Mouse (Mus musculus) limb, embryonic 15.5 days (tissue): ENCODE measurements around the gene Ctnna3. TPM values are rescaled to one million over a fixed set of nuclear protein-coding genes. Genes with fewer than 3 reads are reported as not detected.
"Not testable (repeated sequence)": the region's sequence is repeated elsewhere in the genome, so short reads cannot be mapped to it uniquely, and the experiment has no call there.

ENCODE experiments used
- ATAC-seq: fragments of 200-750 bp; cut with Nextera tagmentation; 2 replicates; pipeline ENCODE4 v1.8.0; 2017; ENCODE audit warnings: low read depth, moderate TSS enrichment; ENCODE audit not compliant: insufficient number of reproducible peaks, low FRiP score, low TSS enrichment
- H3K27ac ChIP-seq: fragments of 300-500 bp; sonication (generic); 2 replicates; pipeline ENCODE4 v1.5.1; 2015; ENCODE audit warnings: moderate library complexity, mild to moderate bottlenecking, inconsistent platforms
- H3K27me3 ChIP-seq: fragments of 300-500 bp; sonication (generic); 2 replicates; pipeline ENCODE4 v1.6.1; 2015; ENCODE audit warnings: inconsistent platforms
- H3K36me3 ChIP-seq: fragments of 300-500 bp; sonication (generic); 2 replicates; pipeline ENCODE4 v1.6.1; 2015; ENCODE audit warnings: inconsistent platforms
- H3K4me1 ChIP-seq: fragments of 300-500 bp; sonication (generic); 2 replicates; pipeline ENCODE4 v1.6.1; 2015; ENCODE audit warnings: inconsistent platforms
- H3K4me2 ChIP-seq: fragments of 300-500 bp; sonication (generic); 2 replicates; pipeline ENCODE4 v1.6.1; 2015; ENCODE audit warnings: mild to moderate bottlenecking, inconsistent platforms
- H3K4me3 ChIP-seq: fragments of 300-500 bp; sonication (generic); 2 replicates; pipeline ENCODE4 v1.5.1; 2015; ENCODE audit warnings: mild to moderate bottlenecking, inconsistent platforms
- H3K9ac ChIP-seq: fragments of 300-500 bp; sonication (generic); 2 replicates; pipeline ENCODE4 v1.6.1; 2015; ENCODE audit warnings: inconsistent platforms
- H3K9me3 ChIP-seq: fragments of 300-500 bp; sonication (generic); 2 replicates; pipeline ENCODE4 v1.6.1; 2016; ENCODE audit warnings: inconsistent platforms
- WGBS: fragments of 180-500 bp; shearing (Covaris S2); methylation state at CpG from one replicate; pipeline ENCODE4 v1.1.7; 2015; 5-methylcytosine and 5-hydroxymethylcytosine counted together
- polyA plus RNA-seq: library from polyadenylated mRNA; unstranded; fragments of >200 nt; fragmentation: Nextera tagmentation; extraction: Ambion mirVana; gene quantifications from 2 replicates; pipeline ENCODE4 v1.2.1, GENCODE M21; 2015

The Ctnna3 gene
- polyA plus RNA-seq, 1 experiment from 2014 or later, result 0.95 TPM

GRCm38 (mm10) chr10:63428243-63429022, 1.5 kb upstream of the Ctnna3 start:
- no peaks in the 10 kb centered on the region for H3K4me1 ChIP-seq
- H3K27me3 ChIP-seq, result no peaks in the 10 kb centered on the region
- WGBS, result 21% methylated on average over 19 of the region's 19 CpGs
- H3K4me2 ChIP-seq, result peak overlapping the region; percentile 78
- H3K9ac ChIP-seq, result peak overlapping the region; percentile 27
- peak overlapping the region; percentile 89 for H3K4me3 ChIP-seq
- H3K27ac ChIP-seq, result peak overlapping the region; percentile 65
- no peak for ATAC-seq
- no peaks in the 10 kb centered on the region for H3K36me3 ChIP-seq
- no peaks in the 10 kb centered on the region for H3K9me3 ChIP-seq

GRCm38 (mm10) chr10:63429023-63429340, 916 bp upstream of the Ctnna3 start:
- H3K4me3 ChIP-seq, result peak overlapping the region; percentile 89
- ATAC-seq, result no peak
- no peaks in the 10 kb centered on the region for H3K36me3 ChIP-seq
- H3K4me2 ChIP-seq, result peak overlapping the region; percentile 78
- no peaks in the 10 kb centered on the region for H3K9me3 ChIP-seq
- peak overlapping the region; percentile 65 for H3K27ac ChIP-seq
- peak overlapping the region; percentile 27 for H3K9ac ChIP-seq
- no peaks in the 10 kb centered on the region for H3K27me3 ChIP-seq
- WGBS, result under 1% methylated on average over 11 of the region's 11 CpGs
- no peaks in the 10 kb centered on the region for H3K4me1 ChIP-seq

GRCm38 (mm10) chr10:63429380-63429779, 518 bp upstream of the Ctnna3 start:
- Histone ChIP-seq H3K9ac (peak overlapping the region; percentile 75), H3K36me3 (no peaks in the 10 kb centered on the region), H3K4me2 (peak overlapping the region; percentile 78), H3K4me1 (no peaks in the 10 kb centered on the region), H3K9me3 (no peaks in the 10 kb centered on the region), H3K27ac (peak overlapping the region; percentile 91), H3K4me3 (peak overlapping the region; percentile 89), H3K27me3 (no peaks in the 10 kb centered on the region)
- WGBS, result under 1% methylated on average over 34 of the region's 34 CpGs
- peak; percentile 91 for ATAC-seq

- Histone ChIP-seq H3K4me3 (no peak overlapping the region), H3K27ac (no peak overlapping the region), H3K4me1 (no peaks in the 10 kb centered on the region), H3K4me2 (no peak overlapping the region), H3K9ac (no peak overlapping the region), H3K9me3 (no peaks in the 10 kb centered on the region), H3K36me3 (no peaks in the 10 kb centered on the region), H3K27me3 (no peaks in the 10 kb centered on the region)
- 91% methylated on average over 7 of the region's 7 CpGs for WGBS
- ATAC-seq, result no peak
Observed at GRCm38 (mm10) chr10:63431221-63431736, 1.4 kb downstream of the Ctnna3 start.

GRCm38 (mm10) chr10:63432099-63432498, 2.2 kb downstream of the Ctnna3 start:
- Histone ChIP-seq H3K9ac (no peak overlapping the region), H3K9me3 (no peaks in the 10 kb centered on the region), H3K27ac (no peak overlapping the region), H3K4me2 (no peak overlapping the region), H3K4me1 (no peaks in the 10 kb centered on the region), H3K27me3 (no peaks in the 10 kb centered on the region), H3K4me3 (no peak overlapping the region), H3K36me3 (no peaks in the 10 kb centered on the region)
- ATAC-seq, result no peak
- 87% methylated on average over 8 of the region's 8 CpGs for WGBS

GRCm38 (mm10) chr10:63432887-63433286, 3.0 kb downstream of the Ctnna3 start:
- WGBS, result 76% methylated on average over 2 of the region's 2 CpGs
- Histone ChIP-seq H3K9ac (no peak overlapping the region), H3K9me3 (no peaks in the 10 kb centered on the region), H3K27ac (no peak overlapping the region), H3K36me3 (no peaks in the 10 kb centered on the region), H3K4me3 (no peak overlapping the region), H3K4me2 (no peak overlapping the region), H3K4me1 (no peaks in the 10 kb centered on the region), H3K27me3 (no peaks in the 10 kb centered on the region)
- no peak for ATAC-seq

- Histone ChIP-seq H3K27me3 (no peaks in the 10 kb centered on the region), H3K4me3 (no peak overlapping the region), H3K27ac (no peak overlapping the region), H3K9ac (no peak overlapping the region), H3K36me3 (no peaks in the 10 kb centered on the region), H3K4me1 (no peaks in the 10 kb centered on the region), H3K9me3 (no peaks in the 10 kb centered on the region), H3K4me2 (no peak overlapping the region)
- ATAC-seq, result no peak
Observed at GRCm38 (mm10) chr10:63438736-63439262, 8.9 kb downstream of the Ctnna3 start.

GRCm38 (mm10) chr10:63439694-63440228, 9.9 kb downstream of the Ctnna3 start:
- H3K9ac ChIP-seq, result no peak overlapping the region
- H3K9me3 ChIP-seq, result no peaks in the 10 kb centered on the region
- H3K36me3 ChIP-seq, result no peaks in the 10 kb centered on the region
- no peak for ATAC-seq
- no peak overlapping the region for H3K27ac ChIP-seq
- H3K27me3 ChIP-seq, result no peaks in the 10 kb centered on the region
- H3K4me1 ChIP-seq, result no peaks in the 10 kb centered on the region
- no peak overlapping the region for H3K4me2 ChIP-seq
- no peak overlapping the region for H3K4me3 ChIP-seq
- WGBS, result 66% methylated on average over 7 of the region's 7 CpGs

GRCm38 (mm10) chr10:63444602-63445387, 14.9 kb downstream of the Ctnna3 start:
- not testable (repeated sequence) for H3K4me3 ChIP-seq, H3K4me1 ChIP-seq, H3K36me3 ChIP-seq, H3K9ac ChIP-seq, H3K27me3 ChIP-seq, H3K9me3 ChIP-seq, ATAC-seq, H3K4me2 ChIP-seq, H3K27ac ChIP-seq
- WGBS, result 82% methylated on average over 13 of the region's 13 CpGs

GRCm38 (mm10) chr10:63453926-63454325, 24.0 kb downstream of the Ctnna3 start:
- no peak for ATAC-seq
- WGBS, result 87% methylated on average over 4 of the region's 4 CpGs
- Histone ChIP-seq H3K36me3 (no peaks in the 10 kb centered on the region), H3K9me3 (no peaks in the 10 kb centered on the region), H3K4me1 (no peaks in the 10 kb centered on the region), H3K4me3 (no peak overlapping the region), H3K27me3 (no peaks in the 10 kb centered on the region), H3K27ac (no peak overlapping the region), H3K9ac (no peak overlapping the region), H3K4me2 (no peak overlapping the region)

GRCm38 (mm10) chr10:63455110-63455878, 25.4 kb downstream of the Ctnna3 start:
- H3K4me1 ChIP-seq, result no peaks in the 10 kb centered on the region
- no peak overlapping the region for H3K27ac ChIP-seq
- H3K27me3 ChIP-seq, result no peaks in the 10 kb centered on the region
- 50% methylated on average over 8 of the region's 8 CpGs for WGBS
- H3K9ac ChIP-seq, result no peak overlapping the region
- H3K9me3 ChIP-seq, result no peaks in the 10 kb centered on the region
- H3K4me3 ChIP-seq, result no peak overlapping the region
- no peak overlapping the region for H3K4me2 ChIP-seq
- no peak for ATAC-seq
- no peaks in the 10 kb centered on the region for H3K36me3 ChIP-seq
